Mouse (Mus musculus) testis, postnatal 10 days (tissue): ENCODE data around the gene Lamb2.

ENCODE experiments used
- DNase-seq: peaks from one replicate; pipeline ENCODE4 v3.0.0; 2021; ENCODE audit warnings: low spot score

Lamb2 gene

GRCm38 (mm10) chr9:108461675-108462074, 17.9 kb upstream of the Lamb2 start:
- DNase-seq: no peak

DNA sequence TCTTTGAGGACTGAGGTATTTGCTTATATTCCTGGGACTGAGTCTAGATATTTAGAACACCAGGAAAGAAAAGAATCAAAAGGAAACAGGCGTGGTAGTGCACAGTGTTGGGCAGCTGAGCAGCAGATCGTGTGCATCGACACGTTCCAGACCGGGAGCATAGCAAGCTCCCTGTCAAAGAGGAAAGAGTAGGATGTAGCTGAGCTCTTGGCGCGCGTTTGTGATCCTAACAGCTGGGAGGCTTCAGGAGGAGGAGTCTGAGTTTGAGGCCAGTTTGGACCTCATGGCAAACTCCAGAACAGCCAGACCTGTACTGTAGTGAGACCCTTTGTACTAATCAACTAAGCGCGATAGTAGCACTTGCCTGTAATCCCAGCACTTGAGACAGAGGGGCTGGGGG, 17.3 kb upstream of the Lamb2 start:
- DNase-seq: no peak

- DNase-seq: no peak
These were observed 15.8 kb upstream of the Lamb2 start for GRCm38 (mm10) chr9:108463713-108464112.

- no peak for DNase-seq
These were observed 13.3 kb upstream of the Lamb2 start for GRCm38 (mm10) chr9:108466219-108466618.

- DNase-seq: no peak
These were observed 10.1 kb upstream of the Lamb2 start for GRCm38 (mm10) chr9:108469430-108469829.

DNA sequence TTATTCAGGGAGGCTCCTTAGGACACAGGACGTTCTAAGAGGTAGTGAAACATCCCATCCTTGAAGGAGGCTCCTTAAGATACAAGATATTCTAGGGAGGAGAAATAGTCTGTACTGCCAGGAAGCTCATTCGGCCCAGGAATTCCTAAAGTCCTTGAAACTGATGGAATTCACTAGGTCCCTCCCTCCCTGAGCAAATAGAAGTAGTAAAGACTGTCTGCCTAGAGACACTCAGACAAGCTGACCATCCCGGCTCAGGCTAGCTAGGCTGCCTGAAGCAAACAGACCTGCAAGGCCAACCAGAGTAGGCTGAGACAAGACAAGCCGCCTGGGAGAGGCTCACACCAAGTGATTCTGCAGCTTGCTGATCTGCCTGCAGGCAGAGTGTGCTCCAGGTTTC, 9.7 kb upstream of the Lamb2 start:
- no peak for DNase-seq

DNA sequence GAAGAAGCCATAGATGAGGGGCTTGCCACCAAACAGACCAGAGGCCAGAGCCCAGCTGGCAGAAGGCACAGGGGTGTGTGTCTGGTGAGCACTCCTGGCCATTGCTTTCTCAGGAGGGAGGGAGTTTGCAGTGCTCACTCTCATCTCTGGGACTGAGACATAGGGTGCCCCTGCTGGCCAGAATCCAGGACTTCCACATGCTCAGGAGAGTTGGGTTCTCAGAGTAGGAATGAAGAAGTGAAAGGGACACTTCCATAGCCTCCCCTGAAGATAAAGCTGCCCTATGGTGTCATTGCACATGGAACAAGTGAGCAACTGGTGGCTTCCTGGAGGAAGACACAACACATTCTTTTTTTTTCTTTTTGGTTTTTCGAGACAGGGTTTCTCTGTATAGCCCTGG, 5.0 kb upstream of the Lamb2 start:
- DNase-seq: no peak

- DNase-seq: peak; percentile 91
These were observed 839 bp upstream of the Lamb2 start for GRCm38 (mm10) chr9:108478638-108479156.

GRCm38 (mm10) chr9:108479241-108479640, 295 bp upstream of the Lamb2 start:
- no peak for DNase-seq

- no peak for DNase-seq
These were observed 1.4 kb downstream of the Lamb2 start for GRCm38 (mm10) chr9:108480813-108481519.

DNA sequence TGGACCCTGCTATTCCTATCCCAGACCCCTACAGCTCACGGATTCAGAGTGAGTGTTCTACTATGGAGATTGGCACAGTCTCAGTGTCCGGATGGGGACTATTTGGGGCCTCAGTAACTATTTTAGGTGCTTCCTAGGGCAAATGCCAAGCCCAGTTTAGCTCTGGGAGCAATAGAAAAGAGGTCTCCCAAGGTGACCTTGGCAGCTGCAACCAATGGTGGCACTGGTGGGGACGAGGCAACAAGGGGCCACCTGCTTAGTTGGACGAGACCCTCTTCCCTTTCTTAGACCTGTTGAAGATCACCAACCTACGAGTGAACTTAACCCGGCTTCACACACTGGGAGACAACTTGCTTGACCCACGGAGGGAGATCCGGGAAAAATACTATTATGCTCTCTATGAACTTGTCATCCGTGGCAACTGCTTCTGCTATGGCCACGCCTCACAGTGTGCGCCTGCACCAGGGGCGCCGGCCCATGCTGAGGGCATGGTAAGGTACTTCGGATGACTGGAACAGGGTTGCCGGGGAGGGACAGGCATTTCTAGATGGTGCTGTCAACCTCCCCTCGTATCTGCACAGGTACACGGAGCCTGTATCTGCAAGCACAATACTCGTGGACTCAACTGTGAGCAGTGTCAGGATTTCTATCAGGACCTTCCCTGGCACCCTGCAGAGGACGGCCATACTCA, 2.1 kb downstream of the Lamb2 start:
- DNase-seq: no peak

DNA sequence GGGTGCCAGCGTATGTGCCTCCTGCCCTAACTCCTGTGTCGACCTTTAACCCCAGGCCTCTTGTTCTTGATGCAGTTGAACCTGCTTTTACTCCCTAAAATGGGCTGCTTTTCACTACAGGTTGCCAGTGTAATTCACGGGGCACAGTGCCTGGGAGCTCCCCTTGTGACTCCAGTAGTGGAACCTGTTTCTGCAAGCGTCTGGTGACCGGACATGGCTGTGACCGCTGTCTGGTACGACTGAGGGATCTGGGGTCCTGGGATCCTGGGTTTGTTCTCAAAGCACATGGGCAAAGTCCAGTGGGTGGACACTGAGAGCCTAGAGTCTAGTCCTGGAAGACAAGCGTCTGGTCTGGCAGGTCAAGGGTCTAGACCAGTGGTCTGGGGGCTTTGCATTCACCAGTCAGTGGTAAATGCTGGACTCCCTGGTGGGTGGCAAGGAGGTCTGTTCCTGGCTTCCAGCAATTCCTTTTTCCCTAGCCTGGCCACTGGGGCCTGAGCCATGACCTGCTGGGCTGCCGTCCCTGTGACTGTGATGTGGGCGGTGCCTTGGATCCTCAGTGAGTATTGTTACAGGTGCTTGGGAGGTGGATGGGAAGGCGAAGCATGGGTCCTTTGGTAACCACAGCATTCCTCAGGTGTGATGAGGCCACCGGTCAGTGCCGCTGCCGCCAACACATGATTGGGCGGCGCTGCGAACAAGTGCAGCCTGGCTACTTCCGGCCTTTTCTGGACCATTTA, 3.7 kb downstream of the Lamb2 start:
- no peak for DNase-seq

GRCm38 (mm10) chr9:108484021-108484420, 4.5 kb downstream of the Lamb2 start:
- no peak for DNase-seq

DNA sequence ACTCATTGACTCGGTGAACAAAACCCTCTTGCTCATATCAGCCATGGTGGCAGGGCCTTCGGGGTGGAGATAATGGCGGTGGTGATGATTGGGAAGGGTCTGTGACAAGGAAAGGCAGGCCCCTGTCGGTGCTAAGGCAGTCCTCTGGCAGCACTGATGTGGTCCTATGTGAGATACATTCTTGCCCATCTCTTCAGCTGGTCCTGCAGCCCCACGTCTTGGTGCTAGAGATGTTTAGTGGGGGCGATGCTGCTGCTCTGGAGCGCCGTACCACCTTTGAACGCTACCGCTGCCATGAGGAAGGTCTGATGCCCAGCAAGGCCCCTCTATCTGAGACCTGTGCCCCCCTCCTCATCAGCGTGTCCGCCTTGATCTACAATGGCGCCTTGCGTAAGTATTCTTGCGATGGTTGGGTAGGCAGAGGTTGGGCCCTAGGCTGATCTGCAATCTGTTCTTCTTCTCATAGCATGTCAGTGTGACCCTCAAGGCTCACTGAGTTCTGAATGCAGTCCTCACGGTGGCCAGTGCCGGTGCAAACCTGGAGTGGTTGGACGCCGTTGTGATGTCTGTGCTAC, 5.9 kb downstream of the Lamb2 start:
- no peak for DNase-seq

DNA sequence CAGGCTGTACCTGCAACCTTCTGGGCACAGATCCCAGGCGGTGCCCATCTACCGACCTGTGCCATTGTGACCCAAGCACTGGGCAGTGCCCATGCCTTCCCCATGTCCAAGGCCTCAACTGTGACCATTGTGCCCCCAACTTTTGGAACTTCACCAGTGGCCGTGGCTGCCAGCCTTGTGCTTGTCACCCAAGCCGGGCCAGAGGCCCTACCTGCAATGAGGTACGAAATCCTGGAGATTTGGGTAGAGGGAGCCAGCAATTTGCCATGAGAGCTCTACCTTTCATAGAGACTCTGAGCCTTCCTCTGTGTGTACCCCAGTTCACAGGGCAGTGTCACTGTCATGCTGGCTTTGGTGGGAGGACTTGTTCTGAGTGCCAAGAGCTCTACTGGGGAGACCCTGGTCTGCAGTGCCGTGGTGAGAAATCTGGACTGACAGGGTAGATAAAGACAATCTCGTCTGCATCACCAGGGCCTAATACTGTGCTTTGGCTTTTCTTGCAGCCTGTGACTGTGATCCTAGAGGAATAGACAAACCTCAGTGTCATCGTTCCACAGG, 7.5 kb downstream of the Lamb2 start:
- DNase-seq: no peak

DNA sequence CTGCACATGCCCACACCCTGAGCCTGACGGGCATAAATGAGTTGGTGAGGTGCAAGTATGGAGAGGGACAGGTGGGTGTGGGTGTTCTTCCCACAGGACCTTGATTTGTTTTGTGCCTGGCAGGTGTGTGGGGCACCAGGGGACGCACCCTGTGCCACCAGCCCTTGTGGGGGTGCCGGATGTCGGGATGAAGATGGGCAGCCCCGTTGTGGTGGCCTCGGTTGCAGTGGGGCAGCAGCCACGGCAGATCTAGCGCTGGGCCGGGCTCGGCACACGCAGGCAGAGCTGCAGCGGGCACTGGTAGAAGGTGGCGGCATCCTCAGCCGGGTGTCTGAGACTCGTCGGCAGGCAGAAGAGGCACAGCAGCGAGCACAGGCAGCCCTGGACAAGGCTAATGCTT, 8.9 kb downstream of the Lamb2 start:
- DNase-seq: no peak

DNA sequence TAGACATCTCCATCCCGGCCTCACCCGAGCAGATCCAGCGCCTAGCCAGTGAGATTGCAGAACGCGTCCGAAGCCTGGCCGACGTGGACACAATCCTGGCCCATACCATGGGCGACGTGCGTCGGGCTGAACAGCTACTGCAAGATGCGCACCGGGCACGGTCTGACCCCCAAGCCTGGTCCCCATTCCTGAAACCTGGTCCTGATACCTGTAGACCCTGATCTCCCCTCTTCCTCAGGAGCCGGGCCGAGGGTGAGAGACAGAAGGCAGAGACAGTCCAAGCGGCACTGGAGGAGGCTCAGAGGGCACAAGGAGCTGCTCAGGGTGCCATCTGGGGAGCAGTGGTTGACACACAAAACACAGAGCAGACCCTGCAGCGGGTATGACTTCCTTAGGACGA, 9.7 kb downstream of the Lamb2 start:
- DNase-seq: no peak

DNA sequence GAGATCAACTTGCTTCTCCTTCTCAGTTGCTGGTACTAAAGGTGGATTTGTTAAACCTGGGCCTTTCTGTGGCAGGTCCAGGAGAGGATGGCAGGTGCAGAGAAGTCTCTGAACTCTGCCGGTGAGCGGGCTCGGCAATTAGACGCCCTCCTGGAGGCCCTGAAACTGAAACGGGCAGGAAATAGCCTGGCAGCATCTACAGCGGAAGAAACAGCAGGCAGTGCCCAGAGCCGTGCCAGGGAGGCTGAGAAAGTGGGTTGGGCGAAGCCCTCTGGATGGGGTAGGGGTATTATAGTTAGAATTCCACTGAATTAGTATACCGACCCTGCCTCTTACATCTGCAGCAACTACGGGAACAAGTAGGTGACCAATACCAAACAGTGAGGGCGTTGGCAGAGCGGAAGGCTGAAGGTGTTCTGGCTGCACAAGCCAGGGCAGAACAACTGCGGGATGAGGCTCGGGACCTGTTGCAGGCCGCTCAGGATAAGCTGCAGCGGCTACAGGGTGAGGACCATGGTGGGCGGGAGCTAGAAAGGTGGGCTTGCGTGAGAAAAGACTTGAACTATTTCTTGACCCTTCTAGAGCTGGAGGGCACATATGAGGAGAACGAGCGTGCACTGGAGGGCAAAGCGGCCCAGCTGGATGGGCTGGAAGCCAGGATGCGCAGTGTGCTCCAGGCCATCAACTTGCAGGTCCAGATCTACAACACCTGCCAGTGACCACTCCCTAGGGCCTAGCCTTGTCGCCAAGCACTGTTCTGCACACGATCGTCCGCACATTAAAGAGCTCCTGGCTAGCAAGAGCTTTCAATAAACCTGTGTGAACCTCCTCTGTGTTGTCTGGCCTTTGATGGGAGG, 10.4 kb downstream of the Lamb2 start:
- peak; percentile 67 for DNase-seq

GRCm38 (mm10) chr9:108490559-108491285, 11.2 kb downstream of the Lamb2 start, which contains the start of gene Usp19:
Gene Usp19 (plus strand): TSS chr9:108490602.
- DNase-seq: peak; percentile 94

DNA sequence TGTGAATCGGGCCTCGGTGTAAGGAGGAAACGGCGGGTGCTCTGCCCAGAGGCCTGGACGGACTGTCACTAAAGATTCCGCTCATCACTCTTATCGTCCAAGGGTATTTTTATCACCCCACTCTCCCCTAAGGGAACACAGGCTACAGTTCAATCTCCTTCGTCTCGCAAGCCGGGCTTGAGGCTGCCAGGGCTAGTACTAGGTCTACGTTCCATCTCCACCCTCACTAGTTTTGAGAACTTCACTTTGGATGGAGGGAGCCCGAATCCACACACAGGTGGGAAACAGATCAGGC, 11.7 kb downstream of the Lamb2 start:
- DNase-seq: no peak
